Mouse (Mus musculus) cortical plate, adult 2 months (tissue): ENCODE data around the gene Inpp5f.

Source experiments
- CTCF ChIP-seq: fragments of 200-500 bp; IDR thresholded peaks from 2 replicates; pipeline ENCODE4 v1.5.1; 2011; ENCODE audit warnings: mild to moderate bottlenecking, control low read depth, low read length; ENCODE audit not compliant: insufficient read depth; ENCODE audit errors: extremely low read depth
- POLR2A ChIP-seq: fragments of 200-500 bp; IDR thresholded peaks from 2 replicates; pipeline ENCODE4 v1.6.1; 2011; ENCODE audit warnings: mild to moderate bottlenecking, low read length, control low read depth; ENCODE audit not compliant: insufficient read depth; ENCODE audit errors: extremely low read depth

DNA sequence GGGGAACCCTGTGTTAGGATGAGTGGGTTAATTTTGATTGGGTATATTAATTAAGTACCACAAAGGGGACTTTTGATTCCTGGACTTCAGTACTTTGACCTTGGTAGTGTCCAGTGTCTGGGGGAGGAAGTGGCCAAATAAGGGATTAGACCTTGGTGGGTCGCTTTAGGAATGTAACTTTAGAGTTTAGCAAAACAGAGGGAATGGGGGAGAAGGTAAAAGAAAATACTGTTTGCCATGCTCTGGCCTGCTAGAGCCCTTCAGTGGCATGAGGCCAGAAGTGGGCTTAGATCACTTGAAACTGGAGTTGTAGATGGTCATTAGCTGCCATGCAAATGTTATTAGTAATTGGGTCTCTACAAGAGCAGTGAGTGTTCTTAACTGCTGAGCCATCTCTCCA lies 45.8 kb downstream of the Inpp5f start:
- TF ChIP-seq POLR2A (no peak), CTCF (no peak)
